Mouse (Mus musculus) ES-E14 (cell line): ENCODE measurements at regions not wholly inside any gene's neighbourhood (a gene's known extent, or its start where the extent isn't known, plus 50 kb on each side); places are given as distances from the start of the nearest gene placed in this dataset.

Experiments
- DNase-seq: peaks from one replicate; pipeline ENCODE4 v3.0.0-alpha.2; 2013; ENCODE audit warnings: low read depth, low spot score
- H3K27ac ChIP-seq: 2 replicates; pipeline ENCODE4 v1.5.1; 2012; ENCODE audit warnings: low read depth, mild to moderate bottlenecking, low read length, moderate library complexity, mixed read lengths; ENCODE audit not compliant: poor library complexity, insufficient read depth, severe bottlenecking
- H3K36me3 ChIP-seq: 2 replicates; pipeline ENCODE4 v1.6.1; 2012; ENCODE audit warnings: mild to moderate bottlenecking, low read length, moderate library complexity, mixed read lengths; ENCODE audit not compliant: control insufficient read depth, poor library complexity, insufficient read depth, severe bottlenecking
- H3K4me1 ChIP-seq, 2 experiments: fragments of 150-350 bp in 1 of 2; sonication (generic) in 1 of 2; 2 replicates each; pipeline ENCODE4 v1.6.1; 2012; ENCODE audit warnings: low read length in 2 of 2, mild to moderate bottlenecking in 1 of 2, mixed read lengths in 1 of 2; ENCODE audit not compliant: control insufficient read depth in 2 of 2, insufficient read depth in 2 of 2, poor library complexity in 1 of 2
- H3K4me3 ChIP-seq, 2 experiments: fragments of 150-350 bp in 1 of 2; sonication (generic) in 1 of 2; 2 replicates each; pipeline ENCODE4 v1.5.1; 2012; ENCODE audit warnings: low read length in 2 of 2, low read depth in 1 of 2, mild to moderate bottlenecking in 1 of 2, mixed read lengths in 1 of 2; ENCODE audit not compliant: insufficient read depth in 1 of 2, poor library complexity in 1 of 2, severe bottlenecking in 1 of 2
- H3K9ac ChIP-seq: 2 replicates; pipeline ENCODE4 v1.6.1; 2012; ENCODE audit warnings: low read depth, mild to moderate bottlenecking, low read length, mixed read lengths; ENCODE audit not compliant: poor library complexity, insufficient read depth, severe bottlenecking
- H3K9me3 ChIP-seq: fragments of 150-350 bp; sonication (generic); 2 replicates; pipeline ENCODE4 v1.6.1; 2012; ENCODE audit warnings: low read depth, mild to moderate bottlenecking, low read length; ENCODE audit not compliant: control insufficient read depth, insufficient read depth
- CHD2 ChIP-seq: IDR thresholded peaks from 2 replicates; pipeline ENCODE4 v1.6.1; 2014; ENCODE audit warnings: mild to moderate bottlenecking, low read depth, low read length, inconsistent platforms
- HCFC1 ChIP-seq: IDR thresholded peaks from 2 replicates; pipeline ENCODE4 v1.6.1; 2012; ENCODE audit warnings: low read length, inconsistent platforms, borderline replicate concordance; ENCODE audit not compliant: insufficient read depth
- MAFK ChIP-seq: IDR thresholded peaks from 2 replicates; pipeline ENCODE4 v1.6.1; 2014; ENCODE audit warnings: mild to moderate bottlenecking, low read depth, low read length, inconsistent platforms; ENCODE audit not compliant: insufficient read depth
- ZC3H11A ChIP-seq: IDR thresholded peaks from 2 replicates; pipeline ENCODE4 v1.6.1; 2012; ENCODE audit warnings: low read depth, mild to moderate bottlenecking, inconsistent platforms, low read length, borderline replicate concordance
- ZNF384 ChIP-seq: IDR thresholded peaks from 2 replicates; pipeline ENCODE4 v1.6.1; 2012; ENCODE audit warnings: low read depth, low read length, inconsistent platforms
- in situ Hi-C, 2 experiments: fragments of 600-800 bp; cut with MboI; formaldehyde crosslinking; loops; one replicate each; pipeline ENCODE4 v1.15.1; 2025; ENCODE audit warnings: low sequenced_read_pairs in 2 of 2, inconsistent platforms in 1 of 2; ENCODE audit not compliant: unreplicated experiment in 2 of 2

DNA sequence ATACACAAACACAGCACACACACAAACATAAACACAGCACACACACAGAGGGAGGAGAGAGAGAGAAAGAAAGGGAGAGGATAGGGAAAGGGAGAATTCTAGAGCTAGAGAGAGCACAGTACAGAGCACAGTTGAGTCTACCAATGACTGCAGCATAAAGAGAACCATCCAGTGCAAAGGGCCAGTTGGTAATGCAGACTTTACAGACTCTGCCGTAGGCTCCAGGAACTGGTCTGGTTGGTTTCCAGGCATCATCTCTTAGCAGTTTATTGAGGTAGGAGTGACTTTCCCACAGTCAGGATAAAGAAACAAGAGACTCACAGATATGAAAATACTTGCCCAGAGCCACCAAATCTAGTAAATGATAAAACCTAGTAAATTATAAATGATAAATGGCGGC is 208.5 kb downstream of the Tgfb2 start:
- Histone ChIP-seq H3K9ac (no peak overlapping the region), H3K27ac (no peak overlapping the region), H3K4me3 (no peak overlapping the region), H3K9me3 (no peaks in the 10 kb centered on the region), H3K36me3 (no peaks in the 10 kb centered on the region), H3K4me1 (no peaks in the 10 kb centered on the region)
- TF ChIP-seq CHD2, result no peak
- no peak for TF ChIP-seq HCFC1
- no peak for TF ChIP-seq ZC3H11A
- TF ChIP-seq MAFK, result no peak
- TF ChIP-seq ZNF384, result no peak
- DNase-seq, result no peak
- in situ Hi-C loops, result no loop called here

DNA sequence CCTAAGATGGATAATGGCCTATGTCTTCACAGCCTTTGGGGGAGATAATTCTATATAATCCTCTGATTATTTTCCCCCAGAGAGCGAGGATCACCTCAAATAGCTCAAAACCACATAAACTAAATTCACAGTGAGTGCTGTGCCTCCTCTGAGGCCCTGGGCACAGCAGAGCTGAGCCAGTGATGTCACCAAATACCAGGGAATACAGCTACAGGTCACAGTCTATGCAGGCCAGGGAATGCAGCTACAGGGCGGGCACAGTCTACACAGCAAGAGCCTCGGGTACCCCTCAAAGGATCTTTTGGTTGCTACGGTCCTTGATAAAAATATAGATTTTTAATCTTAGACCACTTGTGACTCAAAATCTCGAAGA is 211.4 kb downstream of the Tgfb2 start:
- Histone ChIP-seq H3K4me3 (no peak overlapping the region), H3K36me3 (no peaks in the 10 kb centered on the region)
- no peak for TF ChIP-seq MAFK
- no peak for TF ChIP-seq CHD2
- TF ChIP-seq ZNF384, result no peak
- TF ChIP-seq ZC3H11A, result no peak
- TF ChIP-seq HCFC1, result no peak

DNA sequence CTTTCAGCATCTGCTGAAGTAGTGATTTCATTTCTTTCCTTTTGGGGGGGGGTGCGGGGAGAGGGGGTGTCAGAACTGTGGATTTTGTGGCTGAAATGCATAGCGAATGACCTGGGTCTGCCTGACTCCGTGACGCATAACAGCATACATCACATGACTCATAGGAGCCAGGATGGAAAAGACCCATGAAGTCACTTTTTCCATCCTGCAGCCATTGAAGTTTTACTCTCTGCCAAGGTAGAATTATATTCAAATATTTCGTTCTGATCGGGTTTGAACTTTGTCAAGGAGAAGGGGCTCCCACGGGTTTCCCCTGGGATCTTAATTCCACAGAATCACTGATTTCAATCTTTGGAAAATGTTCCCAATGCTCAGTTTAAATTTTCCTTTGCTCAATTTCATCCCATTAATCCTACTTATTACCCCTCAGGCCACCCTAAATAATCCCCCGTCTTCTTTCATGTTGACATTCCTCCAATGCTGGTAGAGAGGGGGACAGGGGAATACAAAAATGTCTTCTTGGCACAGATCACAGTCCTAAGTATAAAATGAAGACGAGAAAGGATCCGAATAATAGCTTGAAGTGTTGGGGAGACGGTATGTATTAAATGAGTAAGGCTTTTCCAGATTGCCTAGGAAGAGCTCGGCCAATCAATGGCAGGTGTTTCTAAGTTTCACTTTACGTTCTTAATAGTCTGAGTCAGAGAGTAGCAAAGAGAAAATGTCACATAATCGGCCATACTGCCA is 212.0 kb downstream of the Tgfb2 start:
- TF ChIP-seq CHD2 (no peak), MAFK (no peak), ZNF384 (no peak)

More for the DNA sequence above, 211.4 kb downstream of the Tgfb2 start:
- Histone ChIP-seq H3K9ac (no peak overlapping the region), H3K4me1 (no peaks in the 10 kb centered on the region), H3K9me3 (no peaks in the 10 kb centered on the region), H3K27ac (no peak overlapping the region)
- DNase-seq, result no peak
- in situ Hi-C loops, result no loop called here

DNA sequence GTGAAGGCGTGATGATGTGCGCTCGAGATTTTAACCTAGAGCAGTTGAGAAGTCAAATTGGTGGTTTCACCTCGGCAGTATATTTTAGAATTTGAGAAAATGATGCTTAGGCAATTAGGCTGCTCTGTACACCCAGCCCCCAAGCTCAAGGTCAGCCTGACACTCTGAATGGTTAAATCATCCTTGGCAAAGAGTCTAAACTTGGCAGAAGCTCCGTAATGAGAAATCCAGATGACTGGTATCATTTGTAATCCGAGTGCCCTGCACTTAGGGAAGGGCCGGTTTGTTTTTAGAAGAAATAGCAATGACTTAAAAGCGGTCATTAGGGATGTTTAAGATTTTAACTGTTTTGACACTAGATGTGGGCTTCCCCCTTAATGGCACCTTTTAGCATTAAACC is 223.6 kb downstream of the Tgfb2 start:
- no peak for TF ChIP-seq HCFC1
- Histone ChIP-seq H3K9ac (no peak overlapping the region), H3K4me3 (no peak overlapping the region), H3K4me1 (no peaks in the 10 kb centered on the region), H3K27ac (no peak overlapping the region), H3K9me3 (no peaks in the 10 kb centered on the region), H3K36me3 (no peaks in the 10 kb centered on the region)
- in situ Hi-C loops, result no loop called here
- DNase-seq, result no peak

More for the DNA sequence above, 212.0 kb downstream of the Tgfb2 start:
- H3K4me1 ChIP-seq, result no peaks in the 10 kb centered on the region
- H3K9ac ChIP-seq, result no peak overlapping the region
- H3K4me3 ChIP-seq, result no peak overlapping the region
- no peak overlapping the region for H3K27ac ChIP-seq
- no peaks in the 10 kb centered on the region for H3K36me3 ChIP-seq
- DNase-seq, result no peak
- no peaks in the 10 kb centered on the region for H3K9me3 ChIP-seq
- in situ Hi-C loops, result no loop called here

DNA sequence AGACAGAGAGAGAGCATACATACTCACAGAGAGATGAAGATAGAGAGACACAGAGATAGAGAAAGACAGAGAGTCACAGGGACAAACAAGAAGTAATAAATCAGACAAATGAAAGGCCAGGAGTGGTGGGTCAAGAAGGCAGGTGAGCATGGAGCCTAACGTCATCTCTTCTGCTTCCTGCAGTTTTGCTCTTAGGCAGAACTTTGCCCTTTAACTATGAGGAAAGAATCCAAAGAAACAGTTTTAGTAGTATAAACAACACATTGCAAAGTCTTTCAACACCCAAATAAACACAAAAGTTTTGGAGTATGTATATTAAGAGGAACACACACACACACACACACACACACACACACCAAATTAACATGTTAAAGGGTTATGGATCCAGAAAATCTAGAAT is 225.8 kb downstream of the Tgfb2 start:
- H3K27ac ChIP-seq, result no peak overlapping the region
- H3K4me1 ChIP-seq, result no peaks in the 10 kb centered on the region
- H3K9me3 ChIP-seq, result no peaks in the 10 kb centered on the region
- H3K4me3 ChIP-seq, result no peak overlapping the region
- in situ Hi-C loops, result no loop called here
- no peaks in the 10 kb centered on the region for H3K36me3 ChIP-seq
- no peak for DNase-seq
- no peak for TF ChIP-seq HCFC1
- no peak for TF ChIP-seq ZC3H11A
- TF ChIP-seq CHD2, result no peak
- no peak for TF ChIP-seq ZNF384
- TF ChIP-seq MAFK, result no peak
- no peak overlapping the region for H3K9ac ChIP-seq
